Mouse (Mus musculus): ENCODE measurements around the gene Hoxd9. TPM values are rescaled to one million over a fixed set of nuclear protein-coding genes. Genes with fewer than 3 reads are reported as not detected.

The Hoxd9 gene
- polyA plus RNA-seq (2012; rRNA removed) = 0.31 and 0.41 TPM in 2 replicates

GRCm38 (mm10) chr2:74697567-74698121 lies at the start of gene Hoxd9:
TSS of gene Hoxd9 (plus strand) at chr2:74697727.
- 3% methylated on average over 43 of the region's 43 CpGs for WGBS
- peaks cover 28% of the 10 kb centered on the region for H3K27me3 ChIP-seq (ENCODE audit: control insufficient read depth, insufficient read depth, low read length)
- H3K4me1 ChIP-seq (replicated peaks; ENCODE audit: control insufficient read depth, insufficient read depth, low read length) = no peaks in the 10 kb centered on the region; the same call in 1 of the 2 replicates
- no peak for TF ChIP-seq CTCF (IDR thresholded peaks at IDR 0.05; ENCODE audit: borderline replicate concordance, control insufficient read depth, extremely low read depth, insufficient read depth, low read length, poor library complexity)
- TF ChIP-seq POLR2A (IDR thresholded peaks at IDR 0.05; ENCODE audit: control insufficient read depth, extremely low read depth, insufficient read depth, low read length, poor library complexity) = no peak
- no peak for DNase-seq
- no peak within 1 kb of the TSS for H3K27ac ChIP-seq (ENCODE audit: control insufficient read depth, insufficient read depth, low read length)
- no peak within 1 kb of the TSS for H3K4me3 ChIP-seq (ENCODE audit: control insufficient read depth, insufficient read depth, low read length)
- no peaks in the 10 kb centered on the region for H3K36me3 ChIP-seq (ENCODE audit: control insufficient read depth, insufficient read depth, low read length)

- Histone ChIP-seq H3K4me1 (replicated peaks; ENCODE audit: control insufficient read depth, insufficient read depth, low read length) (no peaks in the 10 kb centered on the region), H3K36me3 (ENCODE audit: control insufficient read depth, insufficient read depth, low read length) (no peaks in the 10 kb centered on the region), H3K4me3 (ENCODE audit: control insufficient read depth, insufficient read depth, low read length) (no peak overlapping the region), H3K27me3 (ENCODE audit: control insufficient read depth, insufficient read depth, low read length) (peaks cover 30% of the 10 kb centered on the region), H3K27ac (ENCODE audit: control insufficient read depth, insufficient read depth, low read length) (no peak overlapping the region)
- DNase-seq = no peak
- 50% methylated on average over 2 of the region's 2 CpGs for WGBS
- no peak for TF ChIP-seq CTCF (IDR thresholded peaks at IDR 0.05; ENCODE audit: borderline replicate concordance, control insufficient read depth, extremely low read depth, insufficient read depth, low read length, poor library complexity)
- TF ChIP-seq POLR2A (IDR thresholded peaks at IDR 0.05; ENCODE audit: control insufficient read depth, extremely low read depth, insufficient read depth, low read length, poor library complexity) = no peak
These were observed 44.6 kb upstream of the Hoxd9 start for GRCm38 (mm10) chr2:74652996-74653340.

GRCm38 (mm10) chr2:74653781-74654535 lies 43.6 kb upstream of the Hoxd9 start:
- no peak overlapping the region for H3K4me3 ChIP-seq (ENCODE audit: control insufficient read depth, insufficient read depth, low read length)
- DNase-seq = no peak

GRCm38 (mm10) chr2:74654743-74655419 lies 42.6 kb upstream of the Hoxd9 start:
- WGBS = 21% methylated on average over 20 of the region's 20 CpGs
- H3K27me3 ChIP-seq (ENCODE audit: control insufficient read depth, insufficient read depth, low read length) = peaks cover 38% of the 10 kb centered on the region
- no peak overlapping the region for H3K27ac ChIP-seq (ENCODE audit: control insufficient read depth, insufficient read depth, low read length)
- TF ChIP-seq CTCF (IDR thresholded peaks at IDR 0.05; ENCODE audit: borderline replicate concordance, control insufficient read depth, extremely low read depth, insufficient read depth, low read length, poor library complexity) = no peak
- TF ChIP-seq POLR2A (IDR thresholded peaks at IDR 0.05; ENCODE audit: control insufficient read depth, extremely low read depth, insufficient read depth, low read length, poor library complexity) = no peak
- no peak for DNase-seq
- no peak overlapping the region for H3K4me3 ChIP-seq (ENCODE audit: control insufficient read depth, insufficient read depth, low read length)
- H3K36me3 ChIP-seq (ENCODE audit: control insufficient read depth, insufficient read depth, low read length) = no peaks in the 10 kb centered on the region
- no peaks in the 10 kb centered on the region for H3K4me1 ChIP-seq (replicated peaks; ENCODE audit: control insufficient read depth, insufficient read depth, low read length)

More at GRCm38 (mm10) chr2:74653781-74654535, 43.6 kb upstream of the Hoxd9 start:
- no peaks in the 10 kb centered on the region for H3K36me3 ChIP-seq (ENCODE audit: control insufficient read depth, insufficient read depth, low read length)
- 23% methylated on average over 17 of the region's 17 CpGs for WGBS
- peaks cover 35% of the 10 kb centered on the region for H3K27me3 ChIP-seq (ENCODE audit: control insufficient read depth, insufficient read depth, low read length)
- TF ChIP-seq POLR2A (IDR thresholded peaks at IDR 0.05; ENCODE audit: control insufficient read depth, extremely low read depth, insufficient read depth, low read length, poor library complexity) (no peak), CTCF (IDR thresholded peaks at IDR 0.05; ENCODE audit: borderline replicate concordance, control insufficient read depth, extremely low read depth, insufficient read depth, low read length, poor library complexity) (no peak)
- no peak overlapping the region for H3K27ac ChIP-seq (ENCODE audit: control insufficient read depth, insufficient read depth, low read length)
- H3K4me1 ChIP-seq (replicated peaks; ENCODE audit: control insufficient read depth, insufficient read depth, low read length) = no peaks in the 10 kb centered on the region

GRCm38 (mm10) chr2:74655420-74655781 lies 42.1 kb upstream of the Hoxd9 start:
- Histone ChIP-seq H3K4me1 (replicated peaks; ENCODE audit: control insufficient read depth, insufficient read depth, low read length) (no peaks in the 10 kb centered on the region), H3K4me3 (ENCODE audit: control insufficient read depth, insufficient read depth, low read length) (no peak overlapping the region), H3K27me3 (ENCODE audit: control insufficient read depth, insufficient read depth, low read length) (peaks cover 38% of the 10 kb centered on the region), H3K36me3 (ENCODE audit: control insufficient read depth, insufficient read depth, low read length) (no peaks in the 10 kb centered on the region), H3K27ac (ENCODE audit: control insufficient read depth, insufficient read depth, low read length) (no peak overlapping the region)
- TF ChIP-seq POLR2A (IDR thresholded peaks at IDR 0.05; ENCODE audit: control insufficient read depth, extremely low read depth, insufficient read depth, low read length, poor library complexity) (no peak), CTCF (IDR thresholded peaks at IDR 0.05; ENCODE audit: borderline replicate concordance, control insufficient read depth, extremely low read depth, insufficient read depth, low read length, poor library complexity) (no peak)
- DNase-seq = no peak
- 7% methylated on average over 41 of the region's 47 CpGs for WGBS

GRCm38 (mm10) chr2:74655821-74656631 lies 41.5 kb upstream of the Hoxd9 start:
- H3K36me3 ChIP-seq (ENCODE audit: control insufficient read depth, insufficient read depth, low read length) = no peaks in the 10 kb centered on the region
- peaks cover 34% of the 10 kb centered on the region for H3K27me3 ChIP-seq (ENCODE audit: control insufficient read depth, insufficient read depth, low read length)
- TF ChIP-seq POLR2A (IDR thresholded peaks at IDR 0.05; ENCODE audit: control insufficient read depth, extremely low read depth, insufficient read depth, low read length, poor library complexity) (no peak), CTCF (IDR thresholded peaks at IDR 0.05; ENCODE audit: borderline replicate concordance, control insufficient read depth, extremely low read depth, insufficient read depth, low read length, poor library complexity) (no peak)
- no peak overlapping the region for H3K27ac ChIP-seq (ENCODE audit: control insufficient read depth, insufficient read depth, low read length)
- no peaks in the 10 kb centered on the region for H3K4me1 ChIP-seq (replicated peaks; ENCODE audit: control insufficient read depth, insufficient read depth, low read length)
- 4% methylated on average over 68 of the region's 69 CpGs for WGBS
- DNase-seq = no peak
- H3K4me3 ChIP-seq (ENCODE audit: control insufficient read depth, insufficient read depth, low read length) = no peak overlapping the region

All from thymus, adult 2 months (tissue).